Mouse (Mus musculus): ENCODE measurements around the gene Scnn1g. TPM values are rescaled to one million over a fixed set of nuclear protein-coding genes. Genes with fewer than 3 reads are reported as not detected.

Scnn1g gene
- polyA plus RNA-seq, 1 experiment from 2014 or later = not detected

- WGBS = 78% methylated on average over 8 of the region's 8 CpGs
- H3K4me1 ChIP-seq (replicated peaks; ENCODE audit: control insufficient read depth, insufficient read depth, low read length) = no peaks in the 10 kb centered on the region
- ATAC-seq (replicated peaks; ENCODE audit: low FRiP score, low TSS enrichment, low read depth) = no peak
- H3K27ac ChIP-seq (ENCODE audit: low read depth) = no peak overlapping the region
- H3K9ac ChIP-seq (ENCODE audit: low read length) = no peak overlapping the region
- no peaks in the 10 kb centered on the region for H3K27me3 ChIP-seq (replicated peaks; ENCODE audit: control insufficient read depth, insufficient read depth, low read length)
- no peak overlapping the region for H3K4me2 ChIP-seq (ENCODE audit: low read length)
- no peaks in the 10 kb centered on the region for H3K9me3 ChIP-seq (ENCODE audit: control insufficient read depth, low read length)
- no peak for DNase-seq (ENCODE audit: low spot score)
- no peak overlapping the region for H3K4me3 ChIP-seq (ENCODE audit: low read depth, low read length)
- no peaks in the 10 kb centered on the region for H3K36me3 ChIP-seq (ENCODE audit: control insufficient read depth, insufficient read depth, low read length)
These were observed 51.5 kb downstream of the Scnn1g start for GRCm38 (mm10) chr7:121785651-121786228.

- Histone ChIP-seq H3K27me3 (replicated peaks; ENCODE audit: control insufficient read depth, insufficient read depth, low read length) (no peaks in the 10 kb centered on the region), H3K4me3 (ENCODE audit: low read depth, low read length) (no peak overlapping the region), H3K4me1 (replicated peaks; ENCODE audit: control insufficient read depth, insufficient read depth, low read length) (no peaks in the 10 kb centered on the region), H3K9me3 (ENCODE audit: control insufficient read depth, low read length) (no peaks in the 10 kb centered on the region), H3K4me2 (ENCODE audit: low read length) (no peak overlapping the region), H3K36me3 (ENCODE audit: control insufficient read depth, insufficient read depth, low read length) (no peaks in the 10 kb centered on the region), H3K27ac (ENCODE audit: low read depth) (no peak overlapping the region), H3K9ac (ENCODE audit: low read length) (no peak overlapping the region)
- DNase-seq (ENCODE audit: low spot score) = no peak
- WGBS = 54% methylated on average over 9 of the region's 9 CpGs
- no peak for ATAC-seq (replicated peaks; ENCODE audit: low FRiP score, low TSS enrichment, low read depth)
These were observed 63.5 kb downstream of the Scnn1g start for GRCm38 (mm10) chr7:121797781-121798180.

GRCm38 (mm10) chr7:121802471-121802870, 68.2 kb downstream of the Scnn1g start:
- Histone ChIP-seq H3K4me2 (ENCODE audit: low read length) (no peak overlapping the region), H3K4me1 (replicated peaks; ENCODE audit: control insufficient read depth, insufficient read depth, low read length) (no peaks in the 10 kb centered on the region), H3K27me3 (replicated peaks; ENCODE audit: control insufficient read depth, insufficient read depth, low read length) (no peaks in the 10 kb centered on the region), H3K27ac (ENCODE audit: low read depth) (no peak overlapping the region), H3K4me3 (ENCODE audit: low read depth, low read length) (no peak overlapping the region), H3K9ac (ENCODE audit: low read length) (no peak overlapping the region), H3K9me3 (ENCODE audit: control insufficient read depth, low read length) (no peaks in the 10 kb centered on the region), H3K36me3 (ENCODE audit: control insufficient read depth, insufficient read depth, low read length) (no peaks in the 10 kb centered on the region)
- DNase-seq (ENCODE audit: low spot score) = no peak
- 60% methylated on average over 2 of the region's 2 CpGs for WGBS
- no peak for ATAC-seq (replicated peaks; ENCODE audit: low FRiP score, low TSS enrichment, low read depth)

GRCm38 (mm10) chr7:121803011-121803410, 68.7 kb downstream of the Scnn1g start:
- 90% methylated on average over 4 of the region's 4 CpGs for WGBS
- Histone ChIP-seq H3K4me1 (replicated peaks; ENCODE audit: control insufficient read depth, insufficient read depth, low read length) (no peaks in the 10 kb centered on the region), H3K9ac (ENCODE audit: low read length) (no peak overlapping the region)

GRCm38 (mm10) chr7:121805811-121806496, 71.7 kb downstream of the Scnn1g start:
- ATAC-seq (replicated peaks; ENCODE audit: low FRiP score, low TSS enrichment, low read depth) = no peak
- Histone ChIP-seq H3K9me3 (ENCODE audit: control insufficient read depth, low read length) (no peaks in the 10 kb centered on the region), H3K27ac (ENCODE audit: low read depth) (no peak overlapping the region), H3K27me3 (replicated peaks; ENCODE audit: control insufficient read depth, insufficient read depth, low read length) (no peaks in the 10 kb centered on the region), H3K36me3 (ENCODE audit: control insufficient read depth, insufficient read depth, low read length) (no peaks in the 10 kb centered on the region), H3K9ac (ENCODE audit: low read length) (no peak overlapping the region), H3K4me2 (ENCODE audit: low read length) (no peak overlapping the region), H3K4me1 (replicated peaks; ENCODE audit: control insufficient read depth, insufficient read depth, low read length) (no peaks in the 10 kb centered on the region), H3K4me3 (ENCODE audit: low read depth, low read length) (no peak overlapping the region)
- 82% methylated on average over 3 of the region's 3 CpGs for WGBS
- no peak for DNase-seq (ENCODE audit: low spot score)

More at GRCm38 (mm10) chr7:121803011-121803410, 68.7 kb downstream of the Scnn1g start:
- no peak overlapping the region for H3K4me2 ChIP-seq (ENCODE audit: low read length)
- DNase-seq (ENCODE audit: low spot score) = no peak
- H3K9me3 ChIP-seq (ENCODE audit: control insufficient read depth, low read length) = no peaks in the 10 kb centered on the region
- no peak overlapping the region for H3K27ac ChIP-seq (ENCODE audit: low read depth)
- H3K4me3 ChIP-seq (ENCODE audit: low read depth, low read length) = no peak overlapping the region
- H3K36me3 ChIP-seq (ENCODE audit: control insufficient read depth, insufficient read depth, low read length) = no peaks in the 10 kb centered on the region
- H3K27me3 ChIP-seq (replicated peaks; ENCODE audit: control insufficient read depth, insufficient read depth, low read length) = no peaks in the 10 kb centered on the region
- ATAC-seq (replicated peaks; ENCODE audit: low FRiP score, low TSS enrichment, low read depth) = no peak

GRCm38 (mm10) chr7:121807726-121808580, 73.7 kb downstream of the Scnn1g start:
- Histone ChIP-seq H3K36me3 (ENCODE audit: control insufficient read depth, insufficient read depth, low read length) (no peaks in the 10 kb centered on the region), H3K4me2 (ENCODE audit: low read length) (no peak overlapping the region), H3K4me3 (ENCODE audit: low read depth, low read length) (no peak overlapping the region), H3K27me3 (replicated peaks; ENCODE audit: control insufficient read depth, insufficient read depth, low read length) (no peaks in the 10 kb centered on the region), H3K9ac (ENCODE audit: low read length) (no peak overlapping the region), H3K4me1 (replicated peaks; ENCODE audit: control insufficient read depth, insufficient read depth, low read length) (no peaks in the 10 kb centered on the region), H3K9me3 (ENCODE audit: control insufficient read depth, low read length) (no peaks in the 10 kb centered on the region), H3K27ac (ENCODE audit: low read depth) (no peak overlapping the region)
- ATAC-seq (replicated peaks; ENCODE audit: low FRiP score, low TSS enrichment, low read depth) (no peak), DNase-seq (ENCODE audit: low spot score) (no peak)
- WGBS = 79% methylated on average over 15 of the region's 15 CpGs

Other genes starting within 250 kb of the Scnn1g start
- 3.0 and 3.8 TPM in 2 replicates for gene Usp31, start 27.2 kb upstream of the Scnn1g start, polyA plus RNA-seq (2014; fragmentation: Nextera tagmentation; extraction: Ambion mirVana)
- 0.42 and 0.53 TPM in 2 replicates for gene Scnn1b, start 130.6 kb downstream of the Scnn1g start, polyA plus RNA-seq (2014; fragmentation: Nextera tagmentation; extraction: Ambion mirVana)
- 22.5 and 24.1 TPM in 2 replicates for gene Cog7, start 247.2 kb downstream of the Scnn1g start, polyA plus RNA-seq (2014; fragmentation: Nextera tagmentation; extraction: Ambion mirVana)